Mouse (Mus musculus): ENCODE measurements around the gene Nsun4. TPM values are rescaled to one million over a fixed set of nuclear protein-coding genes. Genes with fewer than 3 reads are reported as not detected.

Gene Nsun4
- polyA plus RNA-seq, 1 experiment, result not detected

DNA sequence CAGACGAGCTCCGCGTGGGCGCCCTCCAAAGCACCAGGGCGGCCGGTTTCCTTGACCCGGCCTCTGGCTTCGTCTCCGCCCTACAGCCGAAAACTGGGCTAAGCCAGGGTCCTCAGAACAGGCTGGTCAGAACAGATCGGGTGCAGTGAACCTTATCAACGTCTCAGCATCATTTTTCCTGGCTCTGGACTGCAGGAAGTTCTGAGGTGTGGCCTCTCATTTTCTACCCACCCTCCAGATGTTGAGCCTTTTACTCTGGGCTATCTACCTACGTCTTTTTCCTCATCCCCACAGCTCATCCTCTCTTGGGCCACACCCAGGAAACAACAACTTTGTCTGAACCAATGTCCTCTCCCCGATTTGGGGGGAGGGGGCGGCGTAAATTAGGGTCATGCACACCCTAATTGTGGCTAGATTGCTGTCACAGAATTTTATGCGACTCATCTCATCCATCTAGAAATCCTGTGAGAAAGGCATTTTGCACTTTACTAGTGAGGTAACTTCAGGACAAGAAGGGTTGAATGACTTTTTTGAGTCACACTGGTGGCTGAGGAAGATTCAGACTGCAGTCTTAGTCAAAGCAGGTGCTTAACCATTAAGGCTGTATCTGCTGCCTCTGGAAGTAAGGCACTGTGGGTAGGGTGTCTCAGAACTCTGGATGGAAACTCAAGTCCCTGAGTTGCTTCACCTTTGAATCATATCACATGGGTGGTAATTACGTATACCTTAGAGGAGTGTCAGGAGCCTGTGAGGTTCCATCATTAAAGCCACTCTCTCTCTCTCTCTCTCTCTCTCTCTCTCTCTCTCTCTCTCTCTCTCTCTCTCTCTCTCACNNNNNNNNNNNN, 35.6 kb downstream of the Nsun4 start, which contains the start of gene Faah:
Gene Faah, minus strand, starts transcription at position 25 of the 845 bp plus-strand sequence.
- no peak within 1 kb of the TSS for H3K27ac ChIP-seq (ENCODE audit: insufficient read depth, low read depth, low read length)
- H3K4me3 ChIP-seq (ENCODE audit: insufficient read depth, low read depth, low read length), result peak within 1 kb of the TSS; percentile 86
- TF ChIP-seq POLR2A (IDR thresholded peaks at IDR 0.05; ENCODE audit: insufficient read depth, low read depth, low read length), result 0 out of 2 replicates have a peak, but pooled peaks have one; percentile 14
- no peak for TF ChIP-seq CTCF (IDR thresholded peaks at IDR 0.05; ENCODE audit: insufficient read depth, low read depth, low read length)
- H3K4me1 ChIP-seq (ENCODE audit: control insufficient read depth, insufficient read depth, low read length), result peaks cover 16% of the 10 kb centered on the region
- 16% methylated on average over 18 of the region's 18 CpGs for WGBS

- H3K4me1 ChIP-seq (ENCODE audit: control insufficient read depth, insufficient read depth, low read length), result peaks cover 16% of the 10 kb centered on the region
- TF ChIP-seq POLR2A (IDR thresholded peaks at IDR 0.05; ENCODE audit: insufficient read depth, low read depth, low read length), result peak; percentile 28; the same call in 1 of the 2 replicates
- no peak for TF ChIP-seq CTCF (IDR thresholded peaks at IDR 0.05; ENCODE audit: insufficient read depth, low read depth, low read length)
- H3K4me3 ChIP-seq (ENCODE audit: insufficient read depth, low read depth, low read length), result peak overlapping the region; percentile 86
- WGBS, result under 1% methylated on average over 60 of the region's 60 CpGs
- H3K27ac ChIP-seq (ENCODE audit: insufficient read depth, low read depth, low read length), result no peak overlapping the region
These were observed 36.3 kb downstream of the Nsun4 start for GRCm38 (mm10) chr4:116017300-116017901.

- Histone ChIP-seq H3K27ac (ENCODE audit: insufficient read depth, low read depth, low read length) (no peak overlapping the region), H3K4me3 (ENCODE audit: insufficient read depth, low read depth, low read length) (peak overlapping the region; percentile 86), H3K4me1 (ENCODE audit: control insufficient read depth, insufficient read depth, low read length) (peaks cover 16% of the 10 kb centered on the region)
- TF ChIP-seq POLR2A (IDR thresholded peaks at IDR 0.05; ENCODE audit: insufficient read depth, low read depth, low read length), result no peak
- no peak for TF ChIP-seq CTCF (IDR thresholded peaks at IDR 0.05; ENCODE audit: insufficient read depth, low read depth, low read length)
- WGBS, result 8% methylated on average over 16 of the region's 16 CpGs
These were observed 36.8 kb downstream of the Nsun4 start for GRCm38 (mm10) chr4:116016862-116017299.

DNA sequence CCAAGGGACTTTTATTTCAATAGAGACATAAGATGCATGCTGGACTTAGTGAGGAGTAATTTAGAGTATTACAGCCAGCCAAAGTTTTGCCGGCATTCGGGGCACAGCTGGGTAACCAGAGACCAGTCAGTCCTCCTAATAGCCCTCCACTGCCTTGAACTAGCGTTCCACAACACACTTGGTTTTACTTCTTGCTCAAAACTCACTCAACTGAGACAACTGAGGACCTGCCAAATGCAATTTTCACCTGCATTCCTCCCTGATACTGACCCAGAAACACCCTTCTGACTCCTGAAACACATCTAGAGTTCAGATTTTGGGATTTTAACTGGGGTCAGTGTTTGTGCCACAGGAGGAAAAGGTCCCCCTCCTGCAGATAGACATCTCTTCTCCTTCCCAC, 37.3 kb downstream of the Nsun4 start:
- Histone ChIP-seq H3K4me3 (ENCODE audit: insufficient read depth, low read depth, low read length) (0 out of 2 replicates have a peak overlapping the region, but pooled peaks have one; percentile 2), H3K27ac (ENCODE audit: insufficient read depth, low read depth, low read length) (no peak overlapping the region), H3K4me1 (ENCODE audit: control insufficient read depth, insufficient read depth, low read length) (peaks cover 16% of the 10 kb centered on the region)
- TF ChIP-seq CTCF (IDR thresholded peaks at IDR 0.05; ENCODE audit: insufficient read depth, low read depth, low read length) (no peak), POLR2A (IDR thresholded peaks at IDR 0.05; ENCODE audit: insufficient read depth, low read depth, low read length) (no peak)
- WGBS, result 51% methylated on average over 3 of the region's 3 CpGs

- Histone ChIP-seq H3K4me3 (ENCODE audit: insufficient read depth, low read depth, low read length) (no peak overlapping the region), H3K27ac (ENCODE audit: insufficient read depth, low read depth, low read length) (no peak overlapping the region), H3K4me1 (ENCODE audit: control insufficient read depth, insufficient read depth, low read length) (peaks cover 16% of the 10 kb centered on the region)
- 80% methylated on average over 8 of the region's 8 CpGs for WGBS
- TF ChIP-seq POLR2A (IDR thresholded peaks at IDR 0.05; ENCODE audit: insufficient read depth, low read depth, low read length) (no peak), CTCF (IDR thresholded peaks at IDR 0.05; ENCODE audit: insufficient read depth, low read depth, low read length) (no peak)
These were observed 37.7 kb downstream of the Nsun4 start for GRCm38 (mm10) chr4:116015996-116016395.

GRCm38 (mm10) chr4:116015502-116015901, 38.2 kb downstream of the Nsun4 start:
- no peak for TF ChIP-seq CTCF (IDR thresholded peaks at IDR 0.05; ENCODE audit: insufficient read depth, low read depth, low read length)
- no peak for TF ChIP-seq POLR2A (IDR thresholded peaks at IDR 0.05; ENCODE audit: insufficient read depth, low read depth, low read length)
- no peak overlapping the region for H3K4me3 ChIP-seq (ENCODE audit: insufficient read depth, low read depth, low read length)
- no peak overlapping the region for H3K27ac ChIP-seq (ENCODE audit: insufficient read depth, low read depth, low read length)
- WGBS, result 87% methylated on average over 5 of the region's 5 CpGs
- peaks cover 16% of the 10 kb centered on the region for H3K4me1 ChIP-seq (ENCODE audit: control insufficient read depth, insufficient read depth, low read length)

GRCm38 (mm10) chr4:116010186-116010585, 43.5 kb downstream of the Nsun4 start:
- no peak overlapping the region for H3K4me3 ChIP-seq (ENCODE audit: insufficient read depth, low read depth, low read length)
- no peak overlapping the region for H3K27ac ChIP-seq (ENCODE audit: insufficient read depth, low read depth, low read length)
- H3K4me1 ChIP-seq (ENCODE audit: control insufficient read depth, insufficient read depth, low read length), result peaks cover 6% of the 10 kb centered on the region; the same call in 1 of the 2 replicates
- TF ChIP-seq CTCF (IDR thresholded peaks at IDR 0.05; ENCODE audit: insufficient read depth, low read depth, low read length) (no peak), POLR2A (IDR thresholded peaks at IDR 0.05; ENCODE audit: insufficient read depth, low read depth, low read length) (no peak)
- 81% methylated on average over 8 of the region's 8 CpGs for WGBS

GRCm38 (mm10) chr4:116001206-116001605, 52.5 kb downstream of the Nsun4 start:
- Histone ChIP-seq H3K27ac (ENCODE audit: insufficient read depth, low read depth, low read length) (no peak overlapping the region), H3K4me3 (ENCODE audit: insufficient read depth, low read depth, low read length) (no peak overlapping the region), H3K4me1 (ENCODE audit: control insufficient read depth, insufficient read depth, low read length) (no peaks in the 10 kb centered on the region)
- no peak for TF ChIP-seq CTCF (IDR thresholded peaks at IDR 0.05; ENCODE audit: insufficient read depth, low read depth, low read length)
- TF ChIP-seq POLR2A (IDR thresholded peaks at IDR 0.05; ENCODE audit: insufficient read depth, low read depth, low read length), result no peak
- 70% methylated on average over 4 of the region's 4 CpGs for WGBS

- WGBS, result 71% methylated on average over 6 of the region's 6 CpGs
- TF ChIP-seq CTCF (IDR thresholded peaks at IDR 0.05; ENCODE audit: insufficient read depth, low read depth, low read length), result no peak
- TF ChIP-seq POLR2A (IDR thresholded peaks at IDR 0.05; ENCODE audit: insufficient read depth, low read depth, low read length), result no peak
- no peak overlapping the region for H3K4me3 ChIP-seq (ENCODE audit: insufficient read depth, low read depth, low read length)
- no peaks in the 10 kb centered on the region for H3K4me1 ChIP-seq (ENCODE audit: control insufficient read depth, insufficient read depth, low read length)
- no peak overlapping the region for H3K27ac ChIP-seq (ENCODE audit: insufficient read depth, low read depth, low read length)
These were observed 53.0 kb downstream of the Nsun4 start for GRCm38 (mm10) chr4:116000671-116001070.

Measured in olfactory bulb, adult 2 months (tissue).